Comparison of ENCODE assay signal across 8 mouse cellular contexts in the genomic region with DNA sequence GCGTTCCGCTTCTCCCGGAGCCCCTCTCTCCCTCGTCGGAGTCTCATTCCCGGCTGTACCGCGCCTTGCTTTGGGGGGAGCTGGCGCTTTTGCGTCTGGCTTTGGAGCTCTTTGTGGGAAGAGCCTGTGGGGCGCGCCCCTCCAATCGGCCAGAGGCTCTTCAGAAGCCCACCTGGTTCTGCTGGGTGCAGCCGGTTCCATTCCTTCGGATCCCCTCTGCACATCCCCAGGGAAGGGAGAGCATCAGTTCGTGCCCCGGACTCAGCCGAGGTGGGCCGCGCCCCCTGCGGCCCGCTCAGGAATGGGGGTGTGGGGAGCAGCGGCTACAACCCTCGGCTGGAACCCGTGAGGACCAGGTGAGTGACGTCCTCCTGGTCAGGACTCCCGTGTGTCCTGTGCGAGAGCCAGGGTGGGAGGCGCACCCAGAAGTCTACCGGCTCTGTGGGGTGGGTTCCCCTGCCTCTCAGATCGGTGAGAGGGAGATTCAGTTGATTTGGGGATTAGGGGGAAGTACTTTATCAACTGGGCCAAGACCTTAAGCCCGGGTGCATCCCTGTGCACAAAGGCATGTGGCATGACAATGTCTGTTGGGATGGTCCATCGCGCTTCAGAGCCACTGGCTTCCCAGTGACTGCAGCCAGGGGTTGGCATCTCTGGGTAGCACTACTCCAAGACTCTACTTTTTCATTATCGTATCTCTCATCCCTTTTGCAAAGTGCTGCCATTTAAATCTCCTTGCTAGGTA. TPM values are rescaled to one million over a fixed set of nuclear protein-coding genes. Genes with fewer than 3 reads are reported as not detected.
A peak's percentile ranks its signal among the peaks of the same experiment; 100 is the strongest.
DNase-seq lines count a peak whose midpoint lies in the region; ATAC-seq lines count a peak whose summit lies in the region.

No protein-coding gene starts in this region.

- H3K4me1 ChIP-seq in heart, embryonic 11.5 days (ENCODE audit: control insufficient read depth, insufficient read depth, low read length): peaks cover 9% of the 10 kb centered on the region; the same call in 1 of the 2 replicates
- H3K4me1 ChIP-seq in forebrain, embryonic 10.5 days: peaks cover 48% of the 10 kb centered on the region
- peaks cover 7% of the 10 kb centered on the region for H3K4me1 ChIP-seq in limb, embryonic 11.5 days (ENCODE audit: control insufficient read depth, insufficient read depth, low read length)
- H3K4me1 ChIP-seq in neural tube, embryonic 13.5 days (replicated peaks): peaks cover 49% of the 10 kb centered on the region

- H3K4me2 ChIP-seq in heart, embryonic 11.5 days: peak overlapping the region; percentile 96
- peak overlapping the region; percentile 93 for H3K4me2 ChIP-seq in limb, embryonic 11.5 days (ENCODE audit: low read depth, severe bottlenecking)
- H3K4me2 ChIP-seq in neural tube, embryonic 13.5 days: peak overlapping the region; percentile 84

- WGBS in heart, embryonic 11.5 days (ENCODE audit: insufficient replicate concordance): under 1% methylated on average over 35 of the region's 35 CpGs
- WGBS in forebrain, embryonic 10.5 days: 1% methylated on average over 35 of the region's 35 CpGs
- WGBS in limb, embryonic 11.5 days: under 1% methylated on average over 35 of the region's 35 CpGs
- WGBS in neural tube, embryonic 13.5 days: under 1% methylated on average over 34 of the region's 35 CpGs

- peak overlapping the region; percentile 83 for H3K9ac ChIP-seq in heart, embryonic 11.5 days (ENCODE audit: low read depth, low read length)
- peak overlapping the region; percentile 90 for H3K9ac ChIP-seq in limb, embryonic 11.5 days (ENCODE audit: low read length)
- peak overlapping the region; percentile 96 for H3K9ac ChIP-seq in neural tube, embryonic 13.5 days

- no peaks in the 10 kb centered on the region for H3K36me3 ChIP-seq in heart, embryonic 11.5 days (ENCODE audit: control insufficient read depth, insufficient read depth, low read length)
- peaks cover 2% of the 10 kb centered on the region; the same call in 1 of the 2 replicates for H3K36me3 ChIP-seq in forebrain, embryonic 10.5 days (replicated peaks)
- no peaks in the 10 kb centered on the region for H3K36me3 ChIP-seq in limb, embryonic 11.5 days (ENCODE audit: control insufficient read depth, insufficient read depth, low read length)
- no peaks in the 10 kb centered on the region for H3K36me3 ChIP-seq in neural tube, embryonic 13.5 days

- intact Hi-C loops in heart, postnatal 36 days (cut with DNase I): no loop called here

- no peak for DNase-seq in heart, postnatal 36 days
- peak; percentile 45 for DNase-seq in ES-CJ7 (ENCODE audit: low read depth, low spot score)
- no peak for DNase-seq in forebrain, embryonic 10.5 days (ENCODE audit: extremely low spot score, low spot score)
- no peak for DNase-seq in limb, embryonic 11.5 days (ENCODE audit: low spot score)
- DNase-seq in right cerebral cortex, postnatal 14 days: no peak

- H3K9me3 ChIP-seq in heart, embryonic 11.5 days (replicated peaks; ENCODE audit: control insufficient read depth, low read length): no peaks in the 10 kb centered on the region
- no peaks in the 10 kb centered on the region for H3K9me3 ChIP-seq in forebrain, embryonic 10.5 days
- no peaks in the 10 kb centered on the region for H3K9me3 ChIP-seq in limb, embryonic 11.5 days (ENCODE audit: control insufficient read depth, low read length)
- no peaks in the 10 kb centered on the region for H3K9me3 ChIP-seq in neural tube, embryonic 13.5 days

- peak; percentile 51 for ATAC-seq in heart, embryonic 11.5 days (replicated peaks; ENCODE audit: insufficient number of reproducible peaks, low FRiP score, low TSS enrichment)
- peak; percentile 48 for ATAC-seq in limb, embryonic 11.5 days (ENCODE audit: insufficient number of reproducible peaks, low FRiP score, low TSS enrichment, low read depth)
- ATAC-seq in neural tube, embryonic 13.5 days (ENCODE audit: low read depth): peak; percentile 72
- ATAC-seq in monocyte, adult 5-6 weeks (replicated peaks; ENCODE audit: insufficient number of reproducible peaks, low FRiP score, low TSS enrichment, poor library complexity, severe bottlenecking): no peak

- peaks cover 3% of the 10 kb centered on the region; the same call in 1 of the 2 replicates for H3K27me3 ChIP-seq in heart, embryonic 11.5 days (ENCODE audit: control insufficient read depth, insufficient read depth, low read length)
- no peaks in the 10 kb centered on the region for H3K27me3 ChIP-seq in forebrain, embryonic 10.5 days (ENCODE audit: poor library complexity, severe bottlenecking)
- H3K27me3 ChIP-seq in limb, embryonic 11.5 days (ENCODE audit: control insufficient read depth, insufficient read depth, low read length): no peaks in the 10 kb centered on the region
- no peaks in the 10 kb centered on the region for H3K27me3 ChIP-seq in neural tube, embryonic 13.5 days

- peak overlapping the region; percentile 71 for H3K27ac ChIP-seq in heart, embryonic 11.5 days (ENCODE audit: low read depth, low read length)
- H3K27ac ChIP-seq in forebrain, embryonic 10.5 days: peak overlapping the region; percentile 95
- peak overlapping the region; percentile 90 for H3K27ac ChIP-seq in limb, embryonic 11.5 days (replicated peaks; ENCODE audit: low read depth, low read length)
- H3K27ac ChIP-seq in neural tube, embryonic 13.5 days (replicated peaks): peak overlapping the region; percentile 92

- peak overlapping the region; percentile 77 for H3K4me3 ChIP-seq in heart, embryonic 11.5 days (ENCODE audit: low read depth, low read length)
- peak overlapping the region; percentile 84 for H3K4me3 ChIP-seq in forebrain, embryonic 10.5 days
- peak overlapping the region; percentile 72 for H3K4me3 ChIP-seq in limb, embryonic 11.5 days (ENCODE audit: low read depth, low read length)
- H3K4me3 ChIP-seq in neural tube, embryonic 13.5 days: peak overlapping the region; percentile 92

RNA-seq across cellular contexts. Expression of a gene that starts 13.2 kb away (rescaled TPM):
- 0.79 and 1.1 TPM in 2 replicates for polyA plus RNA-seq in heart, embryonic 11.5 days (2014; fragmentation: Nextera tagmentation; extraction: Ambion mirVana)
- 1 to 10 TPM; 1.3 to 1.8 TPM for total RNA-seq in heart, postnatal 36 days (2021)
- polyA plus RNA-seq in forebrain, embryonic 10.5 days (2016; fragmentation: Nextera tagmentation; extraction: Ambion mirVana): 1.5 and 1.8 TPM in 2 replicates
- polyA plus RNA-seq in limb, embryonic 11.5 days (2014; fragmentation: Nextera tagmentation; extraction: Ambion mirVana): 2.0 and 2.3 TPM in 2 replicates
- 2.9 TPM in 2 replicates for polyA plus RNA-seq in neural tube, embryonic 13.5 days (2015; fragmentation: Nextera tagmentation; extraction: Ambion mirVana)
- total RNA-seq in monocyte, adult 5-6 weeks (2017): not detected in 3 replicates

RNA-seq across cellular contexts. Expression of a gene that starts 45.6 kb away (rescaled TPM):
- 78.4 and 87.6 TPM in 2 replicates for polyA plus RNA-seq in heart, embryonic 11.5 days (2014; fragmentation: Nextera tagmentation; extraction: Ambion mirVana)
- total RNA-seq in heart, postnatal 36 days (2021): 10 to 100 TPM; 34.0 to 38.0 TPM
- polyA plus RNA-seq in forebrain, embryonic 10.5 days (2016; fragmentation: Nextera tagmentation; extraction: Ambion mirVana): 93.1 and 98.9 TPM in 2 replicates
- polyA plus RNA-seq in limb, embryonic 11.5 days (2014; fragmentation: Nextera tagmentation; extraction: Ambion mirVana): 100 TPM in 2 replicates
- 122 and 141 TPM in 2 replicates for polyA plus RNA-seq in neural tube, embryonic 13.5 days (2015; fragmentation: Nextera tagmentation; extraction: Ambion mirVana)
- 31.3 to 74.5 TPM (median 51.3 TPM) in 3 replicates for total RNA-seq in monocyte, adult 5-6 weeks (2017)
